In the genomic region with DNA sequence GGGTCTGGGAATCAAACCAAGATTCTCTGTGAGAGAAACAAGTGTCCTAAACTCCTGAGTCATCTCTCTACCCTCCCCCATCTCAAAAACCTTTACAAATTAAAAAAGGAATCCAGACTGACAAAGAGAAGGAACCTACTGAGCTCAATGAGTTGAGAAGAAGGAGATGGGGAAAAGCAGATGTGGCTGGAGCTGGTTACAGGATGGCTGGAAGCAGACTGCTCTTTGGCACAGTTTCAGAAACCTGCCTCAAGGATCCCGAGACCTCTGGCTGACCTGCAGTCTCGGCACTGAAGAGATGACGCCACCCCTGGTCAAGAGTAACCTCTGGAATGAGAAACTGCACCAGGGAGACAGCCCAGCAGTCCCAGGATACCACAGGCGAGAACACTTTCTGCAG, we compare ENCODE assay signal across 11 mouse cellular contexts.
A peak's percentile ranks its signal among the peaks of the same experiment; 100 is the strongest.
DNase-seq lines count a peak whose midpoint lies in the region; ATAC-seq and TF ChIP-seq lines count a peak whose summit lies in the region.
"Had no signal": no experiment of that assay in that cellular context is flagged by ENCODE, and none has a peak within 500 bp of the region (broad histone marks: within the 10 kb centered on the region; RNA-seq: fewer than 3 reads in every experiment).

No protein-coding gene starts in this region.

- H3K9me3 ChIP-seq in intestine, postnatal 0 days (ENCODE audit: control insufficient read depth) = no peaks in the 10 kb centered on the region
- H3K9me3 ChIP-seq: midbrain, embryonic 12.5 days had no signal

- peak; percentile 45 for DNase-seq in urinary bladder, postnatal 14 days (ENCODE audit: low spot score)
- no peak for DNase-seq in urinary bladder, adult 2 months (ENCODE audit: low spot score)
- DNase-seq in gastrocnemius, adult 8-10 months (ENCODE audit: low spot score in 2 of 2) = peak; percentile 45 to 46
- peak; percentile 28 to 67 for DNase-seq in kidney, postnatal 25 days
- peak; percentile 58 for DNase-seq in testis, postnatal 10 days (ENCODE audit: low spot score)
- no peak for DNase-seq in spleen, postnatal 4 days (ENCODE audit: low spot score in 2 of 2)
- DNase-seq in embryo, embryonic 9.5 days (ENCODE audit: extremely low spot score) = no peak
- DNase-seq: thymus, postnatal 36 days had no signal

- no peak for ATAC-seq in intestine, postnatal 0 days

- no peak for TF ChIP-seq CTCF in intestine, postnatal 0 days (IDR thresholded peaks at IDR 0.05; ENCODE audit: low read depth)

- H3K4me2 ChIP-seq in intestine, postnatal 0 days (replicated peaks; ENCODE audit: low read depth) = no peak overlapping the region
- H3K4me2 ChIP-seq: midbrain, embryonic 12.5 days had no signal

- H3K36me3 ChIP-seq in intestine, postnatal 0 days (ENCODE audit: control insufficient read depth, insufficient read depth) = no peaks in the 10 kb centered on the region
- H3K36me3 ChIP-seq: midbrain, embryonic 12.5 days had no signal

- no peaks in the 10 kb centered on the region for H3K4me1 ChIP-seq in intestine, postnatal 0 days (replicated peaks; ENCODE audit: control insufficient read depth, insufficient read depth, low read length)
- H3K4me1 ChIP-seq: midbrain, embryonic 12.5 days had no signal

- no peak overlapping the region for H3K4me3 ChIP-seq in intestine, postnatal 0 days (ENCODE audit: low read depth, low read length)
- H3K4me3 ChIP-seq: erythroblast, embryonic 14.5 days; midbrain, embryonic 12.5 days had no signal

- no peak overlapping the region for H3K9ac ChIP-seq in intestine, postnatal 0 days (ENCODE audit: low read depth, low read length)
- H3K9ac ChIP-seq: midbrain, embryonic 12.5 days had no signal

- 37% methylated on average over 4 of the region's 4 CpGs for WGBS in intestine, postnatal 0 days

- H3K27ac ChIP-seq in intestine, postnatal 0 days (ENCODE audit: low read depth, low read length) = no peak overlapping the region
- H3K27ac ChIP-seq: midbrain, embryonic 12.5 days had no signal

- no peaks in the 10 kb centered on the region for H3K27me3 ChIP-seq in intestine, postnatal 0 days (replicated peaks; ENCODE audit: control insufficient read depth, insufficient read depth, low read length)
- H3K27me3 ChIP-seq: midbrain, embryonic 12.5 days had no signal

Comparison
In these comparisons a context has a peak if more than half of its experiments do, and no peak if none do; other contexts are left out.
1. DNase-seq: peak in urinary bladder, postnatal 14 days (single experiment), gastrocnemius, adult 8-10 months (2 of 2), kidney, postnatal 25 days (2 of 2) and testis, postnatal 10 days (single experiment); none in urinary bladder, adult 2 months (single experiment), spleen, postnatal 4 days (0 of 2) and embryo, embryonic 9.5 days (single experiment).